Mouse (Mus musculus) MEL (cell line): ENCODE data around the gene Angptl1. TPM values are rescaled to one million over a fixed set of nuclear protein-coding genes. Genes with fewer than 3 reads are reported as not detected.

Experiments
- DNase-seq: peaks from one replicate; pipeline ENCODE4 v3.0.0; 2011; ENCODE audit warnings: low read depth, low spot score
- H3K27ac ChIP-seq: 2 replicates; pipeline ENCODE4 v1.5.1; 2012; ENCODE audit warnings: low read depth, mild to moderate bottlenecking, control low read depth, low read length, moderate library complexity; ENCODE audit not compliant: control insufficient read depth
- H3K27me3 ChIP-seq, 2 experiments: fragments of 150-350 bp in 1 of 2; sonication (generic) in 1 of 2; 2 replicates each; pipeline ENCODE4 v1.6.1; 2012; ENCODE audit warnings: low read length in 2 of 2, mild to moderate bottlenecking in 2 of 2, improper control_type of control experiment in 1 of 2, moderate library complexity in 1 of 2; ENCODE audit not compliant: insufficient read depth in 2 of 2, control insufficient read depth in 1 of 2
- H3K36me3 ChIP-seq, 2 experiments: 2 replicates each; pipeline ENCODE4 v1.6.1; 2012 to 2014; ENCODE audit warnings: low read length in 2 of 2, improper control_type of control experiment in 1 of 2, inconsistent platforms in 1 of 2, mild to moderate bottlenecking in 1 of 2; ENCODE audit not compliant: insufficient read depth in 2 of 2, control insufficient read depth in 1 of 2
- H3K4me1 ChIP-seq, 2 experiments: fragments of 150-350 bp in 1 of 2; sonication (generic) in 1 of 2; 2 replicates each; pipeline ENCODE4 v1.6.1; 2012; ENCODE audit warnings: low read length in 2 of 2, improper control_type of control experiment in 1 of 2, mild to moderate bottlenecking in 1 of 2; ENCODE audit not compliant: insufficient read depth in 2 of 2, control insufficient read depth in 1 of 2
- H3K4me3 ChIP-seq, 2 experiments: fragments of 150-350 bp in 1 of 2; sonication (generic) in 1 of 2; 2 replicates each; pipeline ENCODE4 v1.5.1; 2012; ENCODE audit warnings: low read depth in 2 of 2, low read length in 2 of 2, mild to moderate bottlenecking in 2 of 2, moderate library complexity in 2 of 2, control low read depth in 1 of 2, improper control_type of control experiment in 1 of 2; ENCODE audit not compliant: control insufficient read depth in 1 of 2, insufficient read depth in 1 of 2
- H3K79me2 ChIP-seq: 2 replicates; pipeline ENCODE4 v1.6.1; 2012; ENCODE audit warnings: mild to moderate bottlenecking, low read length, moderate library complexity; ENCODE audit not compliant: control insufficient read depth, poor library complexity, insufficient read depth
- H3K9ac ChIP-seq: 2 replicates; pipeline ENCODE4 v1.6.1; 2012; ENCODE audit warnings: low read depth, mild to moderate bottlenecking, control low read depth, low read length, moderate library complexity; ENCODE audit not compliant: control insufficient read depth, poor library complexity, severe bottlenecking
- H3K9me3 ChIP-seq: fragments of 150-350 bp; sonication (generic); replicated peaks from 2 replicates; pipeline ENCODE4 v1.6.1; 2012; ENCODE audit warnings: mild to moderate bottlenecking, low read length, improper control_type of control experiment, moderate library complexity; ENCODE audit not compliant: insufficient read depth
- BHLHE40 ChIP-seq: IDR thresholded peaks from 2 replicates; pipeline ENCODE4 v1.6.1; 2012; ENCODE audit warnings: low read depth, mild to moderate bottlenecking, inconsistent platforms, low read length, improper control_type of control experiment, borderline replicate concordance
- CHD1 ChIP-seq: IDR thresholded peaks from 2 replicates; pipeline ENCODE4 v1.6.1; 2012; ENCODE audit warnings: low read depth, mild to moderate bottlenecking, inconsistent platforms, low read length, improper control_type of control experiment
- CHD2 ChIP-seq: IDR thresholded peaks from 2 replicates; pipeline ENCODE4 v1.6.1; 2011; ENCODE audit warnings: low read length, improper control_type of control experiment
- E2F4 ChIP-seq: IDR thresholded peaks from 2 replicates; pipeline ENCODE4 v1.6.1; 2011; ENCODE audit warnings: low read depth, low read length, improper control_type of control experiment, borderline replicate concordance
- ELF1 ChIP-seq: IDR thresholded peaks from 2 replicates; pipeline ENCODE4 v1.6.1; 2014; ENCODE audit warnings: low read depth, mild to moderate bottlenecking, inconsistent platforms, low read length, improper control_type of control experiment, moderate library complexity
- EP300 ChIP-seq, 2 experiments: IDR thresholded peaks; 2 replicates each; pipeline ENCODE4 v1.6.1; 2011; ENCODE audit warnings: improper control_type of control experiment in 2 of 2, low read length in 2 of 2, low read depth in 1 of 2, mild to moderate bottlenecking in 1 of 2
- ETS1 ChIP-seq: IDR thresholded peaks from 2 replicates; pipeline ENCODE4 v1.6.1; 2012; ENCODE audit warnings: low read depth, mild to moderate bottlenecking, inconsistent platforms, low read length, improper control_type of control experiment, moderate library complexity
- HCFC1 ChIP-seq: IDR thresholded peaks from 2 replicates; pipeline ENCODE4 v1.6.1; 2012; ENCODE audit warnings: low read depth, mild to moderate bottlenecking, inconsistent platforms, low read length, improper control_type of control experiment, moderate library complexity
- JUND ChIP-seq: IDR thresholded peaks from 2 replicates; pipeline ENCODE4 v1.6.1; 2011; ENCODE audit warnings: low read depth, mild to moderate bottlenecking, improper control_type of control experiment, low read length
- MXI1 ChIP-seq: IDR thresholded peaks from 2 replicates; pipeline ENCODE4 v1.6.1; 2011; ENCODE audit warnings: mild to moderate bottlenecking, low read depth, low read length, improper control_type of control experiment
- MYB ChIP-seq: IDR thresholded peaks from 2 replicates; pipeline ENCODE4 v1.6.1; 2011; ENCODE audit warnings: mild to moderate bottlenecking, low read depth, low read length, improper control_type of control experiment
- MYC ChIP-seq: IDR thresholded peaks from 2 replicates; pipeline ENCODE4 v1.6.1; 2011; ENCODE audit warnings: low read depth, mild to moderate bottlenecking, low read length, improper control_type of control experiment, moderate library complexity
- NELFE ChIP-seq: IDR thresholded peaks from 2 replicates; pipeline ENCODE4 v1.6.1; 2011; ENCODE audit warnings: low read depth, low read length, improper control_type of control experiment
- NRF1 ChIP-seq: IDR thresholded peaks from 2 replicates; pipeline ENCODE4 v1.6.1; 2014; ENCODE audit warnings: low read depth, mild to moderate bottlenecking, inconsistent platforms, low read length, improper control_type of control experiment, moderate library complexity; ENCODE audit not compliant: poor library complexity, insufficient read depth, severe bottlenecking
- POLR2AphosphoS2 ChIP-seq: IDR thresholded peaks from 2 replicates; pipeline ENCODE4 v1.6.1; 2011; ENCODE audit warnings: low read length, improper control_type of control experiment
- POLR2AphosphoS5 ChIP-seq: IDR thresholded peaks from 2 replicates; pipeline ENCODE4 v1.6.1; 2012; ENCODE audit warnings: low read depth, borderline replicate concordance, mild to moderate bottlenecking, inconsistent platforms, low read length, moderate library complexity, mixed read lengths
- RAD21 ChIP-seq: IDR thresholded peaks from 2 replicates; pipeline ENCODE4 v1.6.1; 2011; ENCODE audit warnings: mild to moderate bottlenecking, low read depth, low read length, improper control_type of control experiment
- RCOR1 ChIP-seq: IDR thresholded peaks from 2 replicates; pipeline ENCODE4 v1.6.1; 2012; ENCODE audit warnings: low read depth, mild to moderate bottlenecking, inconsistent platforms, low read length, improper control_type of control experiment
- SIN3A ChIP-seq: IDR thresholded peaks from 2 replicates; pipeline ENCODE4 v1.6.1; 2012; ENCODE audit warnings: low read length, improper control_type of control experiment, inconsistent platforms
- TCF12 ChIP-seq: IDR thresholded peaks from 2 replicates; pipeline ENCODE4 v1.6.1; 2014; ENCODE audit warnings: low read depth, mild to moderate bottlenecking, inconsistent platforms, low read length, improper control_type of control experiment, moderate library complexity
- UBTF ChIP-seq: IDR thresholded peaks from 2 replicates; pipeline ENCODE4 v1.6.1; 2012; ENCODE audit warnings: low read depth, mild to moderate bottlenecking, inconsistent platforms, low read length, improper control_type of control experiment, moderate library complexity, borderline replicate concordance; ENCODE audit not compliant: insufficient read depth
- USF1 ChIP-seq: IDR thresholded peaks from 2 replicates; pipeline ENCODE4 v1.6.1; 2014; ENCODE audit warnings: low read depth, mild to moderate bottlenecking, inconsistent platforms, low read length, improper control_type of control experiment, moderate library complexity
- ZC3H11A ChIP-seq: IDR thresholded peaks from 2 replicates; pipeline ENCODE4 v1.6.1; 2012; ENCODE audit warnings: low read depth, mild to moderate bottlenecking, inconsistent platforms, low read length, improper control_type of control experiment
- ZKSCAN1 ChIP-seq: IDR thresholded peaks from 2 replicates; pipeline ENCODE4 v1.6.1; 2012; ENCODE audit warnings: low read depth, mild to moderate bottlenecking, inconsistent platforms, low read length, improper control_type of control experiment, moderate library complexity
- ZMIZ1 ChIP-seq: IDR thresholded peaks from 2 replicates; pipeline ENCODE4 v1.6.1; 2012; ENCODE audit warnings: low read depth, mild to moderate bottlenecking, inconsistent platforms, low read length, improper control_type of control experiment, moderate library complexity
- ZNF384 ChIP-seq: IDR thresholded peaks from 2 replicates; pipeline ENCODE4 v1.6.1; 2012; ENCODE audit warnings: low read depth, mild to moderate bottlenecking, inconsistent platforms, low read length, improper control_type of control experiment
- polyA plus RNA-seq, 2 experiments: library from polyadenylated mRNA; stranded (reverse) in 1 of 2; unstranded in 1 of 2; fragments of >175 nt in 1 of 2; fragments of >200 nt in 1 of 2; gene quantifications; 2 replicates each; pipeline versions ENCODE4 v1.2.1 to v1.2.4; 2012; ENCODE audit warnings: low replicate concordance in 2 of 2, low read depth in 1 of 2; ENCODE audit not compliant: insufficient read length in 2 of 2, insufficient read depth in 1 of 2, missing spikeins in 1 of 2
- total RNA-seq: library from RNA; depleted of rRNA; stranded (reverse); fragments of 300-350 nt; gene quantifications from 2 replicates; pipeline ENCODE4 v1.2.3, GENCODE M21; 2012

Gene Angptl1
- total and polyA plus RNA-seq, 3 experiments, result 0.07 TPM; not detected in 2

DNA sequence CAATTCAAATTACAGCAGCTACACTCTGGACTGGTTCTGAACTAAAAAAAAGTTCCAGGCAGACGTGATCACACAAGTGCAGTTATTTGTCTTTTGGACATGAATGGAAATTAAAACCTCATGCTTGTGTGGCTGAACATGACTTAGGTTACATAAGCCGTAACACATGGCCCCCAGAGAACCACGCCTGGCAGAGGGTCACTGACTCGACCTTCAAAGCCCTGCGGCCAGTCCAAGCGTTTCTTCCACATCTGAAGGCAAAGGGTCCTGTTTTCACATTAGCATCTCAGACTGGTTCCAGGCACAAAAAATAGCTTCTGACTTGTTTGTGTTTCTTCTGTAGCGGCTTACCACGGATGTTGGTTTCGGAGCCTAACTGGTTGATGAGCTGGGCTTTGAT lies 42.1 kb upstream of the Angptl1 start:
- Histone ChIP-seq H3K27ac (no peak overlapping the region), H3K4me3 (no peak overlapping the region), H3K79me2 (no peaks in the 10 kb centered on the region), H3K36me3 (no peaks in the 10 kb centered on the region), H3K9me3 (no peaks in the 10 kb centered on the region), H3K4me1 (no peaks in the 10 kb centered on the region; a peak in 1 of 4 replicates), H3K27me3 (no peaks in the 10 kb centered on the region), H3K9ac (no peak overlapping the region)
- no peak for DNase-seq
- no peak for TF ChIP-seq ZKSCAN1
- no peak for TF ChIP-seq ELF1
- no peak for TF ChIP-seq NRF1
- TF ChIP-seq ZNF384, result no peak
- no peak for TF ChIP-seq TCF12
- TF ChIP-seq ETS1, result no peak
- no peak for TF ChIP-seq JUND
- TF ChIP-seq ZMIZ1, result no peak
- TF ChIP-seq UBTF, result no peak
- TF ChIP-seq CHD1, result no peak
- TF ChIP-seq, all 39 proteins: peak for 0

DNA sequence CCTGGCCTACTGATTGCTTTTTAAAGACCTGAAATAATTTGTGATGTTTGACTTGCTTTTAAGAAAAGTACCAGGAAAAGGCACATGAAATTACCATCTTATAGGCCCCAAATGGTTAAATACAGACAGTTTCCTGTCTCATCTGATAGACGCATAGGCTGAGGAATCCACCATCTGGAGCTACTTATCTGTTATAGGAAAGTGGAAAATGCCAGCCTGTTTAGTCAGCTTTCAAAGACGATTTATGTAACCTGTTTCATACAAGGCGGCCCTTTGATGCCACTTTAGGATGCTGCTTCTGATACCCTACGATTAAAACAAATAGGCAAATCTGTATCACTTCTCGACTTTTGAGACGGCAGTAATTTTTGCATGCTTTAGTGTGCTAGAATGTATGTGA lies 37.1 kb upstream of the Angptl1 start:
- no peaks in the 10 kb centered on the region for H3K9me3 ChIP-seq
- no peak for DNase-seq
- H3K79me2 ChIP-seq, result no peaks in the 10 kb centered on the region
- no peak overlapping the region for H3K4me3 ChIP-seq
- H3K36me3 ChIP-seq, result no peaks in the 10 kb centered on the region
- no peak overlapping the region for H3K9ac ChIP-seq
- H3K27ac ChIP-seq, result no peak overlapping the region
- H3K4me1 ChIP-seq, result no peaks in the 10 kb centered on the region; a peak in 1 of 4 replicates
- H3K27me3 ChIP-seq, result no peaks in the 10 kb centered on the region
- TF ChIP-seq ZKSCAN1 (no peak), HCFC1 (no peak), NELFE (no peak)

DNA sequence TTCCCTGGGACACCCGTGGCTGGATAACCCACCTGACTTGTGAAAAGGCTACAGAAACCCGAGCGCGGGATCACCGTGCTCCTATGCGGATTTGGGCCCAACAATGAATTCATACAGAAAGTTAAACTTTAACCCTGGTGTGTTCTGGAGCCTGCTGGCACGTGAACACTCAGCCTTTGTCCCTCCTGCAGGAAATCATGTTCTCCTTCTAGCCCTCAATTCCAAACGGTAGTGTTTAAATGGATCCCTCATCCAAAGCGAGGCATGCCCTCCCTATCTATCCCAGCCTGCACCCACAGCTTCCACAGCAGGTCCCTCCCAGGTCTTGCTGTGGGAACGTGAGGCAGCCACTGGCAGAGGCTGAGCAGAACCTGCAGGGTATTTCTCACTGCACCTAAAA lies 30.0 kb upstream of the Angptl1 start:
- Histone ChIP-seq H3K36me3 (no peaks in the 10 kb centered on the region), H3K79me2 (no peaks in the 10 kb centered on the region), H3K4me3 (no peak overlapping the region), H3K27me3 (no peaks in the 10 kb centered on the region), H3K27ac (no peak overlapping the region), H3K4me1 (no peaks in the 10 kb centered on the region), H3K9ac (no peak overlapping the region), H3K9me3 (no peaks in the 10 kb centered on the region)
- no peak for DNase-seq
- TF ChIP-seq POLR2AphosphoS2 (no peak), EP300 (IDR thresholded peaks at IDR 0.05; ENCODE audit: low read depth in 1 of 2, low read length in 2 of 2) (no peak), RCOR1 (no peak), ZMIZ1 (no peak), SIN3A (no peak), TCF12 (no peak), RAD21 (no peak), MXI1 (no peak), ZC3H11A (no peak), MYC (no peak), POLR2AphosphoS5 (no peak), MYB (no peak), CHD2 (no peak), BHLHE40 (no peak), E2F4 (no peak), NRF1 (no peak), USF1 (no peak), ZNF384 (no peak), ETS1 (no peak)
